In the genomic region with DNA sequence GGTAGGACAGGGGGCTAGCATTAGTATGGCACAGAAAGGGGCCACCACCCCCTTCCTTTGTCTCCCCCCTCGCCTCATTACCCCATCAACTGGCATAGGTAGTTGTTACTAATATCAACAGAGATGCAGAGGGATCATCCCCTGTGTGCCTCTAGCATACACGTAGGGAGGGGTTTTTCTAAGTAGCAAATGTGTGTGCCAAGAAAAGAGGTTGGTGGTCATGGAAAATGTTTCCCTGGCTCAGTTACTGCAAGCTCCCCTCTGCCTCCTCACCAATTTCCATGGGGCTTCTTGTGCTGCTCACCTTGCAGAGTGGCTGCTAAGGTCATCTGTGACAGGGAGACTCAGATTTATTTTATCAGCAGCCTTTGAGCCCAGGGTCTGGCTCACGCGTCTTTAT, we compare ENCODE assay signal across 8 mouse cellular contexts. TPM values are rescaled to one million over a fixed set of nuclear protein-coding genes. Genes with fewer than 3 reads are reported as not detected.
DNase-seq lines count a peak whose midpoint lies in the region; ATAC-seq and TF ChIP-seq lines count a peak whose summit lies in the region.

No protein-coding gene starts in this region.

- TF ChIP-seq POLR2A in cerebellum, adult 2 months (IDR thresholded peaks at IDR 0.05; ENCODE audit: borderline replicate concordance, insufficient read depth, low read length) = no peak

- H3K27ac ChIP-seq in cerebellum, adult 2 months (ENCODE audit: insufficient read depth, low read length) = peak overlapping the region; percentile 92; the same call in 1 of the 2 replicates
- H3K27ac ChIP-seq in ES-E14 (ENCODE audit: insufficient read depth, low read depth, low read length, poor library complexity, severe bottlenecking) = peak overlapping the region; percentile 96; the same call in 1 of the 2 replicates
- H3K27ac ChIP-seq in liver, embryonic 16.5 days (ENCODE audit: low read length) = no peak overlapping the region

- peak overlapping the region; percentile 98 for H3K9ac ChIP-seq in ES-E14 (ENCODE audit: insufficient read depth, low read depth, low read length, poor library complexity, severe bottlenecking)
- H3K9ac ChIP-seq in liver, embryonic 16.5 days (ENCODE audit: low read depth, low read length) = peak overlapping the region; percentile 70

- no peaks in the 10 kb centered on the region for H3K27me3 ChIP-seq in cerebellum, adult 2 months (ENCODE audit: control insufficient read depth, insufficient read depth, low read length)
- peaks cover 36% of the 10 kb centered on the region for H3K27me3 ChIP-seq in liver, embryonic 16.5 days (ENCODE audit: control insufficient read depth, insufficient read depth, low read depth, low read length)

- peaks cover 27% of the 10 kb centered on the region for H3K4me1 ChIP-seq in cerebellum, adult 2 months (ENCODE audit: control insufficient read depth, insufficient read depth, low read length)
- H3K4me1 ChIP-seq in ES-E14 (ENCODE audit: control insufficient read depth in 2 of 2, insufficient read depth in 2 of 2, low read length in 2 of 2, poor library complexity in 1 of 2) = peaks cover 9 to 36% of the 10 kb centered on the region in 2 experiments
- peaks cover 21% of the 10 kb centered on the region for H3K4me1 ChIP-seq in liver, embryonic 16.5 days (ENCODE audit: control insufficient read depth, low read depth, low read length)

- no peak for TF ChIP-seq CTCF in cerebellum, adult 2 months (IDR thresholded peaks at IDR 0.05; ENCODE audit: borderline replicate concordance, insufficient read depth, low read depth, low read length)

- DNase-seq in cerebellum, adult 2 months = peak in 1 of 2 experiments; percentile 28
- DNase-seq in cerebellum, adult 8-10 months = no peak
- DNase-seq in ES-E14 (ENCODE audit: low read depth, low spot score) = no peak
- peak; percentile 31 to 39 for DNase-seq in heart, postnatal 10 days
- no peak for DNase-seq in frontal cortex, postnatal 10 days (ENCODE audit: low spot score in 2 of 2)
- no peak for DNase-seq in spleen, adult 18-20 months
- DNase-seq in ovary, postnatal 10 days (ENCODE audit: low spot score) = no peak

- peak overlapping the region; percentile 89 for H3K4me3 ChIP-seq in cerebellum, adult 2 months (replicated peaks; ENCODE audit: insufficient read depth, low read depth, low read length)
- peak overlapping the region; percentile 84 to 95 for H3K4me3 ChIP-seq in ES-E14 (ENCODE audit: insufficient read depth in 1 of 2, low read depth in 1 of 2, low read length in 2 of 2, poor library complexity in 1 of 2, severe bottlenecking in 1 of 2)
- H3K4me3 ChIP-seq in liver, embryonic 16.5 days (ENCODE audit: low read depth, low read length) = peak overlapping the region; percentile 65

- H3K36me3 ChIP-seq in ES-E14 (ENCODE audit: control insufficient read depth, insufficient read depth, low read length, poor library complexity, severe bottlenecking) = peaks cover 35% of the 10 kb centered on the region
- no peaks in the 10 kb centered on the region for H3K36me3 ChIP-seq in liver, embryonic 16.5 days (ENCODE audit: control insufficient read depth, insufficient read depth)

- in situ Hi-C loops in ES-E14 (cut with MboI; ENCODE audit: low sequenced_read_pairs in 2 of 2, unreplicated experiment in 2 of 2) = no loop called here

- intact Hi-C loops in heart, postnatal 10 days (cut with DNase I) = loop anchor here (5.0 kb wide), 1 partner anchor 148 kb away; no protein-coding TSS in a partner anchor

- H3K4me2 ChIP-seq in liver, embryonic 16.5 days (ENCODE audit: low read depth, low read length) = peak overlapping the region; percentile 65

- no peaks in the 10 kb centered on the region for H3K9me3 ChIP-seq in ES-E14 (ENCODE audit: control insufficient read depth, insufficient read depth, low read depth, low read length)
- no peaks in the 10 kb centered on the region for H3K9me3 ChIP-seq in liver, embryonic 16.5 days (replicated peaks; ENCODE audit: control insufficient read depth, low read length)

- no peak for ATAC-seq in liver, embryonic 16.5 days (ENCODE audit: low read depth)

- 30% methylated on average over 4 of the region's 4 CpGs for WGBS in cerebellum, adult 2 months
- WGBS in liver, embryonic 16.5 days (ENCODE audit: insufficient replicate concordance) = 21% methylated on average over 4 of the region's 4 CpGs

TF ChIP-seq in ES-E14, 5 proteins besides CTCF, POLR2A, EP300 and RAD21:
- TF ChIP-seq ZC3H11A (IDR thresholded peaks at IDR 0.05; ENCODE audit: borderline replicate concordance, low read depth, low read length) = no peak
- no peak for TF ChIP-seq MAFK (IDR thresholded peaks at IDR 0.05; ENCODE audit: insufficient read depth, low read depth, low read length)
- TF ChIP-seq HCFC1 (IDR thresholded peaks at IDR 0.05; ENCODE audit: borderline replicate concordance, insufficient read depth, low read length) = no peak
- no peak for TF ChIP-seq CHD2 (IDR thresholded peaks at IDR 0.05; ENCODE audit: low read depth, low read length)
- no peak for TF ChIP-seq ZNF384 (IDR thresholded peaks at IDR 0.05; ENCODE audit: low read depth, low read length)

RNA-seq across cellular contexts. Expression of a gene that starts 2.6 kb away (rescaled TPM):
- 23.1 and 24.4 TPM in 2 replicates for polyA plus RNA-seq in cerebellum, adult 2 months (2012; rRNA removed)
- total RNA-seq in ES-E14 (2012; rRNA removed) = 103 and 161 TPM in 2 replicates
- 10 to 100 TPM; 79.2 to 90.2 TPM for total RNA-seq in heart, postnatal 10 days (2021)
- polyA plus RNA-seq in liver, embryonic 16.5 days (2015; fragmentation: Nextera tagmentation; extraction: Ambion mirVana) = 5.0 and 5.4 TPM in 2 replicates

Comparison
In these comparisons a context has a peak if more than half of its experiments do, and no peak if none do; other contexts are left out.
1. DNase-seq: peak in heart, postnatal 10 days (2 of 2); none in cerebellum, adult 8-10 months (single experiment), ES-E14 (single experiment), frontal cortex, postnatal 10 days (0 of 2), spleen, adult 18-20 months (0 of 2) and ovary, postnatal 10 days (single experiment).
2. Peak in every context shown above with its lines, with median percentiles within 50 percentile points of each other: H3K4me3 ChIP-seq.